Mouse (Mus musculus): ENCODE results near the gene Rnf187. TPM values are rescaled to one million over a fixed set of nuclear protein-coding genes. Genes with fewer than 3 reads are reported as not detected.
A peak's percentile ranks its signal among the peaks of the same experiment; 100 is the strongest.

The Rnf187 gene
- polyA plus RNA-seq, 1 experiment from 2014 or later = 641 TPM

DNA sequence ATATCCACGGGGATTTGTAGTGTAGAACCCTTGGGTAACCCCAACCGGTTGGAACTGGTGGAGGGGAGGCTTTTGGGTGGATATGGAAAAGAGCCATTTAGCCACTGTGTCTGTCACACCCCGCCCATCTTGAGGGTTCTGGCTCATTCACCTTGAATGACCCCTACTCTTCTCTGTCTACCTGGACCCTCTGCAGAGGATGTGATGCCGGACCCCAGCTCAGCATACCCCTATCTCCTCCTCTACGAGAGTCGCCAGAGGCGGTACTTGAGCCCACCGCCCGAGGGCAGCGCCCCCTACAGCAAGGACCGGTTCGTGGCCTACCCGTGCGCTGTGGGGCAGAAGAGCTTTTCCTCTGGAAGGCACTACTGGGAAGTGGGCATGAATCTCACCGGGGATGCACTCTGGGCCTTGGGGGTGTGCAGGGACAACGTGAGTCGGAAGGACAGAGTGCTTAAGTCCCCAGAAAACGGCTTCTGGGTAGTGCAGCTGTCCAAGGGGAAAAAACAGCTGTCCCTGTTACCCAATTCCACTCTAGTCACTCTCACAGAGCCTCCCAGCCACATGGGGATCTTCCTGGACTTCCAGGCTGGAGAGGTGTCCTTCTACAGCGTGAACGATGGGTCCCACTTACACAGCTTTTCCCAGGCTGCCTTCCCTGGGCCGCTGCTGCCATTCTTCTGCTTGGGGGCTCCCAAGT lies 32.3 kb upstream of the Rnf187 start:
- WGBS = 92% methylated on average over 21 of the region's 21 CpGs
- H3K36me3 ChIP-seq (ENCODE audit: control insufficient read depth, insufficient read depth, low read length) = peaks cover 24% of the 10 kb centered on the region

DNA sequence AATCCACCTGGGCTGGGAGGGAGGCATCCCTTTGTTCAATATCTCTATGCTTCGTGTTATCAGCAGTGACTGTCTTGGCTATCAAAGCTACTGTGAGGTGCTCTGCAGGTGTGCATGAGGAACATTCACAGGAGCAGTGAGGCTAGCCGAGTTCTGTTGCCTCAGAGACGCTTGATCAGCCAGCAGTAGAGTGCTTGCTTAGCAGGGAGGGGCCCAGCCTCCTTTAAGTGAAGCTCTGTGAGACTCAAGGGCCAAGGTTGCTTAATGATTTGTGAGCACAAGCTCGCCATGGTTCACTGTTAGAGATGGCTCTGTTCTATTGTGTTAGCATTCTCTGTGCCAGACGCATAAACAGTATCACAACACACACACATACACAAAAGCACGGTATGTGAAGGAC lies 30.9 kb upstream of the Rnf187 start:
- Histone ChIP-seq H3K36me3 (ENCODE audit: control insufficient read depth, insufficient read depth, low read length) (peaks cover 24% of the 10 kb centered on the region), H3K4me1 (ENCODE audit: control insufficient read depth, insufficient read depth, low read length) (no peaks in the 10 kb centered on the region), H3K27ac (replicated peaks; ENCODE audit: low read depth, low read length) (no peak overlapping the region), H3K4me3 (replicated peaks; ENCODE audit: low read depth, low read length) (no peak overlapping the region), H3K4me2 (ENCODE audit: low read length) (no peak overlapping the region), H3K9me3 (ENCODE audit: control insufficient read depth, low read length) (no peaks in the 10 kb centered on the region), H3K27me3 (ENCODE audit: control insufficient read depth, insufficient read depth, low read length) (no peaks in the 10 kb centered on the region), H3K9ac (replicated peaks; ENCODE audit: low read length) (no peak overlapping the region)
- ATAC-seq (ENCODE audit: low FRiP score, low TSS enrichment) = no peak
- DNase-seq = no peak
- 80% methylated on average over 6 of the region's 6 CpGs for WGBS

More for the DNA sequence above, 32.3 kb upstream of the Rnf187 start:
- Histone ChIP-seq H3K9me3 (ENCODE audit: control insufficient read depth, low read length) (no peaks in the 10 kb centered on the region), H3K4me1 (ENCODE audit: control insufficient read depth, insufficient read depth, low read length) (no peaks in the 10 kb centered on the region), H3K9ac (replicated peaks; ENCODE audit: low read length) (no peak overlapping the region), H3K27me3 (ENCODE audit: control insufficient read depth, insufficient read depth, low read length) (no peaks in the 10 kb centered on the region), H3K4me3 (replicated peaks; ENCODE audit: low read depth, low read length) (no peak overlapping the region), H3K4me2 (ENCODE audit: low read length) (no peak overlapping the region), H3K27ac (replicated peaks; ENCODE audit: low read depth, low read length) (no peak overlapping the region)
- DNase-seq (no peak), ATAC-seq (ENCODE audit: low FRiP score, low TSS enrichment) (no peak)

DNA sequence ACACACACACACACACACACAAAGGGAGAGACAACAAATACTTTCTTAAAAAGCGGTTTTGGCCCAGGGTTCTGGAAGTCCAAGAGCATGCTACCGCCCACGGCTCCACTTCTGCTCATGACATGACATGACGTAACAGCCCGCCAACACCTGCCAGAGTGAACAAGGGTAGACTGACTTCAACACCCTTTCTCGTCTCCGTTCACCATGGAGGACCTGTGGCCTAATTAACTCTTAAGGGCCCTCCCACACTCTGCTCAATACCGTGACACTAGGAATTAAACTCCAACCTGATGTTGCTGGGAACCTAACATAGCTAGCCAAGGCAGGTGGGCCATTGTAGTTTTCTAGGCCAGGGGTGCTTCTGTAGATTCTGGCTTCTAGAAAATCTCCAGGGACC lies 30.3 kb upstream of the Rnf187 start:
- 90% methylated on average over 8 of the region's 8 CpGs for WGBS
- ATAC-seq (ENCODE audit: low FRiP score, low TSS enrichment) = no peak

DNA sequence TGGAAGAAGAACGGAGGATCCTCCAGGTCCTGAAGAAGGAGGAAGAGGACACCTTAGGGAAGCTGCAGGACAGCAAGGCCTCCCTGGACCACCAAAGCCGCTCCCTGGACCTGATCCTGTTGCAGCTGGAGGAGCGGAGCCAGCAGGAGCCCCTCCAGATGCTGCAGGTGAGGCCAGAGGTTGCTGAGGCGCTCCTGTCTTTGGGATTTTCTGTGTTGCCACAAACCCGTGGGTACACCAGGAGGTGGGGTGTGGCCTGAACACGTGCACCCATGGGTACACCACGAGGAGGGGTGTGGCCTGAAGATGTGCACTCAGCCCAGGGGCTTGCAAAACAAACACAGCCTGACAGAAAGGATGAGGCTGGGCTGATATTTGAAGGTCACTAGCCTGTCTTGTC lies 29.8 kb upstream of the Rnf187 start:
- 0 out of 2 replicates have a peak, but pooled peaks cover under 1% of the 10 kb centered on the region for H3K4me1 ChIP-seq (ENCODE audit: control insufficient read depth, insufficient read depth, low read length)
- 87% methylated on average over 7 of the region's 7 CpGs for WGBS
- no peak overlapping the region for H3K9ac ChIP-seq (replicated peaks; ENCODE audit: low read length)
- H3K27me3 ChIP-seq (ENCODE audit: control insufficient read depth, insufficient read depth, low read length) = no peaks in the 10 kb centered on the region
- no peak for ATAC-seq (ENCODE audit: low FRiP score, low TSS enrichment)
- H3K4me3 ChIP-seq (replicated peaks; ENCODE audit: low read depth, low read length) = no peak overlapping the region
- H3K27ac ChIP-seq (replicated peaks; ENCODE audit: low read depth, low read length) = no peak overlapping the region
- peaks cover 24% of the 10 kb centered on the region for H3K36me3 ChIP-seq (ENCODE audit: control insufficient read depth, insufficient read depth, low read length)
- no peak for DNase-seq
- no peak overlapping the region for H3K4me2 ChIP-seq (ENCODE audit: low read length)
- H3K9me3 ChIP-seq (ENCODE audit: control insufficient read depth, low read length) = no peaks in the 10 kb centered on the region

More for the DNA sequence above, 30.3 kb upstream of the Rnf187 start:
- no peaks in the 10 kb centered on the region for H3K9me3 ChIP-seq (ENCODE audit: control insufficient read depth, low read length)
- no peak overlapping the region for H3K9ac ChIP-seq (replicated peaks; ENCODE audit: low read length)
- peaks cover 24% of the 10 kb centered on the region for H3K36me3 ChIP-seq (ENCODE audit: control insufficient read depth, insufficient read depth, low read length)
- H3K4me2 ChIP-seq (ENCODE audit: low read length) = no peak overlapping the region
- H3K27me3 ChIP-seq (ENCODE audit: control insufficient read depth, insufficient read depth, low read length) = no peaks in the 10 kb centered on the region
- DNase-seq = no peak
- no peak overlapping the region for H3K4me3 ChIP-seq (replicated peaks; ENCODE audit: low read depth, low read length)
- H3K27ac ChIP-seq (replicated peaks; ENCODE audit: low read depth, low read length) = no peak overlapping the region
- no peaks in the 10 kb centered on the region for H3K4me1 ChIP-seq (ENCODE audit: control insufficient read depth, insufficient read depth, low read length)

DNA sequence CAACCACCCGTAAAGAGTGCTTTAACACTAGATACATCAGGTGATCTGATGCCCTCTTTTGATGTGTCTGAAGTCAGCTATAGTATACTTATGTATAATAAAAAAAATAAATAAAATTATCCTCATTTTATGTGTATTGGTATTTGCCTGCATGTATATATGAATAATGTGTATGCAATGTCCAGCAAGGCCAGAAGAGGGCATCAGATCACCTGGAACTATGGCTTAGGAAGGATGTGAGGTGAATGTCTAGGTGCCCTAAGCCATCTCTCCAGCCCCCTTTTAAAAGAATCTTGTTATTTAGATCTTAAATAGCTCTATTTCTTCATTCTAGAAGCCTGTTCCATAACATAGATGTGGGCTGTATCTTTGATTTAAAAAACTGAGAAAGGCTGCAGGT lies 28.6 kb upstream of the Rnf187 start:
- Histone ChIP-seq H3K4me2 (ENCODE audit: low read length) (no peak overlapping the region), H3K36me3 (ENCODE audit: control insufficient read depth, insufficient read depth, low read length) (peaks cover 24% of the 10 kb centered on the region), H3K4me1 (ENCODE audit: control insufficient read depth, insufficient read depth, low read length) (0 out of 2 replicates have a peak, but pooled peaks cover 2% of the 10 kb centered on the region), H3K9ac (replicated peaks; ENCODE audit: low read length) (no peak overlapping the region), H3K9me3 (ENCODE audit: control insufficient read depth, low read length) (no peaks in the 10 kb centered on the region), H3K4me3 (replicated peaks; ENCODE audit: low read depth, low read length) (no peak overlapping the region), H3K27ac (replicated peaks; ENCODE audit: low read depth, low read length) (no peak overlapping the region), H3K27me3 (ENCODE audit: control insufficient read depth, insufficient read depth, low read length) (no peaks in the 10 kb centered on the region)
- 97% methylated on average over 1 of the region's 1 CpGs for WGBS
- ATAC-seq (ENCODE audit: low FRiP score, low TSS enrichment) (no peak), DNase-seq (no peak)

DNA sequence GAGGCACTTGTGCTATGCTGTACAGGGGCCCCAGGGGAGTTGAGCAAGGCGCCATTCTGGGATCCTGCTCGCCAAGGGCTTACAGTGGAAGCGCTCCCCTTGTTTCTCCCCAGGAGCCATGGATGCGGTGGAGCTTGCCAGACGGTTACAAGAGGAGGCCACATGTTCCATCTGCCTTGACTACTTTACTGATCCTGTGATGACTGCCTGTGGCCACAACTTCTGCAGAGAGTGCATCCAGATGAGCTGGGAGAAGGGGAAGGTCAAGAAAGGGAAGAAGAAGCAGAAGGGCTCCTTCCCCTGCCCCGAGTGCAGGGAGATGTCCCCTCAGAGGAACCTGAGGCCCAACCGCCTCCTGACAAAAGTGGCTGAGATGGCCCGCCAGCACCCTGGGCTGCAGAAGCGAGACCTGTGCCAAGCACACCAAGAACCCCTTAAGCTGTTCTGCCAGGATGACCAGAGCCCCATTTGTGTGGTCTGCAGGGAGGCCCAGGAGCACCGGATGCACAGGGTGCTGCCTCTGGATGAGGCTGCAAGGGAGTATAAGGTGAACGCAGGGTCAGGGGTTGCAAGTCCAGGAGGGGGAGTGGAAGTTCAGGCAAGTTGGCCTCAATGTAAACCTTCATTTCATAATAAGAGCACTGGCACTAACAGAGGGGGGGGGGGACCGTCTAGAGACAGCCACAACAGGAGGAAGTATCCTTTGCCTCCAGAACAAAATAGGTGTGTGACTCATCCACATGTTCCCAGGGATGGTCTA lies 26.5 kb upstream of the Rnf187 start:
- H3K9ac ChIP-seq (replicated peaks; ENCODE audit: low read length) = no peak overlapping the region
- 47% methylated on average over 12 of the region's 12 CpGs for WGBS
- peaks cover 7% of the 10 kb centered on the region for H3K9me3 ChIP-seq (ENCODE audit: control insufficient read depth, low read length)

DNA sequence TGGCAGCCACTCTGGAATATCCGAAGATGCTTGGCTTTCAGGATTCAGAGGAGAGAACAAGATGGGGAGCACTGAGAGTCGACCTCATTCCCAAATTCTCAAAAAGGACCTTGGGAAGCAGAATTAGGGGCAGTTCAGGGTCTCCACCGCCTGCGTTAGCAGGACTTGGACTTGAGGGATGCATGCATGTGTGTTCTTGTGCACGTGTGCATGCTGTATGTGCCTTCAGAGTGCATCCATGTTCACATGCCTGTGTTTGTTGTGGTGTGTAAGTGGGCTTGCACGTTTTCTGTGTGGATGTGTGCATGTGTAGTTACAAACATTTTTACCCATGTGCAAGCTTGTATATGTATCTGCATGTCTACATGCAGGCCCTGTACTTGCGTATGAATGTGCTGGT lies 25.5 kb upstream of the Rnf187 start:
- Histone ChIP-seq H3K36me3 (ENCODE audit: control insufficient read depth, insufficient read depth, low read length) (0 out of 2 replicates have a peak, but pooled peaks cover 3% of the 10 kb centered on the region), H3K27ac (replicated peaks; ENCODE audit: low read depth, low read length) (no peak overlapping the region), H3K4me1 (ENCODE audit: control insufficient read depth, insufficient read depth, low read length) (peaks cover 9% of the 10 kb centered on the region), H3K4me3 (replicated peaks; ENCODE audit: low read depth, low read length) (no peak overlapping the region), H3K27me3 (ENCODE audit: control insufficient read depth, insufficient read depth, low read length) (no peaks in the 10 kb centered on the region), H3K9ac (replicated peaks; ENCODE audit: low read length) (no peak overlapping the region), H3K9me3 (ENCODE audit: control insufficient read depth, low read length) (peaks cover 7% of the 10 kb centered on the region), H3K4me2 (ENCODE audit: low read length) (no peak overlapping the region)
- 84% methylated on average over 7 of the region's 7 CpGs for WGBS
- ATAC-seq (ENCODE audit: low FRiP score, low TSS enrichment) (no peak), DNase-seq (no peak)

More for the DNA sequence above, 26.5 kb upstream of the Rnf187 start:
- DNase-seq (no peak), ATAC-seq (ENCODE audit: low FRiP score, low TSS enrichment) (no peak)
- Histone ChIP-seq H3K36me3 (ENCODE audit: control insufficient read depth, insufficient read depth, low read length) (peaks cover 10% of the 10 kb centered on the region), H3K27ac (replicated peaks; ENCODE audit: low read depth, low read length) (no peak overlapping the region), H3K4me1 (ENCODE audit: control insufficient read depth, insufficient read depth, low read length) (0 out of 2 replicates have a peak, but pooled peaks cover 2% of the 10 kb centered on the region), H3K4me2 (ENCODE audit: low read length) (no peak overlapping the region), H3K4me3 (replicated peaks; ENCODE audit: low read depth, low read length) (no peak overlapping the region), H3K27me3 (ENCODE audit: control insufficient read depth, insufficient read depth, low read length) (no peaks in the 10 kb centered on the region)

DNA sequence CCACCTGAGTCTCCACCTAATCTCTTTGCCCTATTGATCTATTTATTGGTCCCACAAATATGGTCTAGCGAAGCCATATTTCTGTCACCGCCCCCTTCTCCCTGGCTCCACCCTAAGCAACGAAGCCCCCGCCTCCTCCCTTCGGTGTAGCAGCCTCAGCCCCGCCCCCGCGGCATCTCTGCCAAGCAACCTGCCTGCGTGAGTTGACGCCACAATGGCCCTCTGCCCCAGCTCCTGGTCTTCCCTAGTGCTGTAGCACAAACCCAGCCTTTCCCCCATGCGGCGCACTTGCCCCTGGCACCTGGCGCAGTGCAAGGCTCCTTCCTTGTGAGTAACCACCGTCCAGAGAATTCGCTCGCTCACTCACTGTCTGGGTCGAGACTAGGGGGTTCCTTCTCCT lies 24.8 kb upstream of the Rnf187 start:
- H3K27ac ChIP-seq (replicated peaks; ENCODE audit: low read depth, low read length) = no peak overlapping the region
- no peak overlapping the region for H3K4me3 ChIP-seq (replicated peaks; ENCODE audit: low read depth, low read length)
- ATAC-seq (ENCODE audit: low FRiP score, low TSS enrichment) (no peak), DNase-seq (peak; percentile 35)
- no peak overlapping the region for H3K9ac ChIP-seq (replicated peaks; ENCODE audit: low read length)
- peaks cover 7% of the 10 kb centered on the region for H3K9me3 ChIP-seq (ENCODE audit: control insufficient read depth, low read length)
- peaks cover 10% of the 10 kb centered on the region for H3K4me1 ChIP-seq (ENCODE audit: control insufficient read depth, insufficient read depth, low read length)
- H3K36me3 ChIP-seq (ENCODE audit: control insufficient read depth, insufficient read depth, low read length) = 0 out of 2 replicates have a peak, but pooled peaks cover under 1% of the 10 kb centered on the region
- WGBS = 37% methylated on average over 17 of the region's 17 CpGs
- no peaks in the 10 kb centered on the region for H3K27me3 ChIP-seq (ENCODE audit: control insufficient read depth, insufficient read depth, low read length)
- no peak overlapping the region for H3K4me2 ChIP-seq (ENCODE audit: low read length)
